Mouse (Mus musculus): ENCODE data around the gene Syne2.

GRCm38 (mm10) chr12:75886161-75886560 is 68.2 kb downstream of the Syne2 start:
- no peak for TF ChIP-seq CTCF (IDR thresholded peaks at IDR 0.05; ENCODE audit: insufficient read depth, low read length)
- TF ChIP-seq POLR2A (IDR thresholded peaks at IDR 0.05; ENCODE audit: borderline replicate concordance, extremely low read depth, low read depth, low read length): no peak
